Mouse (Mus musculus) bone marrow, adult 2 months (tissue): ENCODE data around the gene Lingo1.

Experiments
- CTCF ChIP-seq: fragments of 200-500 bp; IDR thresholded peaks from 2 replicates; pipeline ENCODE4 v1.5.1; 2011; ENCODE audit warnings: low read length, control low read depth; ENCODE audit not compliant: control insufficient read depth, insufficient read depth
- POLR2A ChIP-seq: fragments of 200-500 bp; IDR thresholded peaks from 2 replicates; pipeline ENCODE4 v1.6.1; 2011; ENCODE audit warnings: low read depth, mild to moderate bottlenecking, control low read depth, low read length, borderline replicate concordance; ENCODE audit not compliant: control insufficient read depth

GRCm38 (mm10) chr9:56584043-56584424, 212.2 kb downstream of the Lingo1 start:
- no peak for TF ChIP-seq CTCF
- TF ChIP-seq POLR2A = no peak
